Mouse (Mus musculus) MEL (cell line): ENCODE measurements around the gene 2300002M23Rik. TPM values are rescaled to one million over a fixed set of nuclear protein-coding genes. Genes with fewer than 3 reads are reported as not detected.

Source experiments
- DNase-seq: peaks from one replicate; pipeline ENCODE4 v3.0.0; 2011; ENCODE audit warnings: low read depth, low spot score
- H3K27ac ChIP-seq: 2 replicates; pipeline ENCODE4 v1.5.1; 2012; ENCODE audit warnings: low read depth, mild to moderate bottlenecking, control low read depth, low read length, moderate library complexity; ENCODE audit not compliant: control insufficient read depth
- H3K27me3 ChIP-seq, 2 experiments: fragments of 150-350 bp in 1 of 2; sonication (generic) in 1 of 2; 2 replicates each; pipeline ENCODE4 v1.6.1; 2012; ENCODE audit warnings: low read length in 2 of 2, mild to moderate bottlenecking in 2 of 2, improper control_type of control experiment in 1 of 2, moderate library complexity in 1 of 2; ENCODE audit not compliant: insufficient read depth in 2 of 2, control insufficient read depth in 1 of 2
- H3K36me3 ChIP-seq, 2 experiments: 2 replicates each; pipeline ENCODE4 v1.6.1; 2012 to 2014; ENCODE audit warnings: low read length in 2 of 2, improper control_type of control experiment in 1 of 2, inconsistent platforms in 1 of 2, mild to moderate bottlenecking in 1 of 2; ENCODE audit not compliant: insufficient read depth in 2 of 2, control insufficient read depth in 1 of 2
- H3K4me1 ChIP-seq, 2 experiments: fragments of 150-350 bp in 1 of 2; sonication (generic) in 1 of 2; 2 replicates each; pipeline ENCODE4 v1.6.1; 2012; ENCODE audit warnings: low read length in 2 of 2, improper control_type of control experiment in 1 of 2, mild to moderate bottlenecking in 1 of 2; ENCODE audit not compliant: insufficient read depth in 2 of 2, control insufficient read depth in 1 of 2
- H3K4me3 ChIP-seq, 2 experiments: fragments of 150-350 bp in 1 of 2; sonication (generic) in 1 of 2; 2 replicates each; pipeline ENCODE4 v1.5.1; 2012; ENCODE audit warnings: low read depth in 2 of 2, low read length in 2 of 2, mild to moderate bottlenecking in 2 of 2, moderate library complexity in 2 of 2, control low read depth in 1 of 2, improper control_type of control experiment in 1 of 2; ENCODE audit not compliant: control insufficient read depth in 1 of 2, insufficient read depth in 1 of 2
- H3K79me2 ChIP-seq: 2 replicates; pipeline ENCODE4 v1.6.1; 2012; ENCODE audit warnings: mild to moderate bottlenecking, low read length, moderate library complexity; ENCODE audit not compliant: control insufficient read depth, poor library complexity, insufficient read depth
- H3K9ac ChIP-seq: 2 replicates; pipeline ENCODE4 v1.6.1; 2012; ENCODE audit warnings: low read depth, mild to moderate bottlenecking, control low read depth, low read length, moderate library complexity; ENCODE audit not compliant: control insufficient read depth, poor library complexity, severe bottlenecking
- H3K9me3 ChIP-seq: fragments of 150-350 bp; sonication (generic); replicated peaks from 2 replicates; pipeline ENCODE4 v1.6.1; 2012; ENCODE audit warnings: mild to moderate bottlenecking, low read length, improper control_type of control experiment, moderate library complexity; ENCODE audit not compliant: insufficient read depth
- CHD2 ChIP-seq: IDR thresholded peaks from 2 replicates; pipeline ENCODE4 v1.6.1; 2011; ENCODE audit warnings: low read length, improper control_type of control experiment
- CTCF ChIP-seq, 3 experiments: IDR thresholded peaks in 2 of 3; conservative IDR thresholded peaks in 1 of 3; 2 replicates each; pipeline ENCODE4 v1.5.1; 2011 to 2012; ENCODE audit warnings: low read length in 3 of 3, low read depth in 2 of 3, mild to moderate bottlenecking in 2 of 3, improper control_type of control experiment in 1 of 3, inconsistent platforms in 1 of 3, mixed read lengths in 1 of 3, moderate library complexity in 1 of 3; ENCODE audit not compliant: control insufficient read depth in 1 of 3, insufficient read depth in 1 of 3, poor library complexity in 1 of 3, severe bottlenecking in 1 of 3
- ELF1 ChIP-seq: IDR thresholded peaks from 2 replicates; pipeline ENCODE4 v1.6.1; 2014; ENCODE audit warnings: low read depth, mild to moderate bottlenecking, inconsistent platforms, low read length, improper control_type of control experiment, moderate library complexity
- GABPA ChIP-seq: IDR thresholded peaks from 2 replicates; pipeline ENCODE4 v1.6.1; 2012; ENCODE audit warnings: low read depth, mild to moderate bottlenecking, inconsistent platforms, low read length, improper control_type of control experiment, moderate library complexity
- GATA1 ChIP-seq: IDR thresholded peaks from 2 replicates; pipeline ENCODE4 v1.6.1; 2011; ENCODE audit warnings: low read depth, low read length, improper control_type of control experiment
- HCFC1 ChIP-seq: IDR thresholded peaks from 2 replicates; pipeline ENCODE4 v1.6.1; 2012; ENCODE audit warnings: low read depth, mild to moderate bottlenecking, inconsistent platforms, low read length, improper control_type of control experiment, moderate library complexity
- MAX ChIP-seq: IDR thresholded peaks from 2 replicates; pipeline ENCODE4 v1.6.1; 2011; ENCODE audit warnings: low read length, improper control_type of control experiment
- MXI1 ChIP-seq: IDR thresholded peaks from 2 replicates; pipeline ENCODE4 v1.6.1; 2011; ENCODE audit warnings: mild to moderate bottlenecking, low read depth, low read length, improper control_type of control experiment
- MYC ChIP-seq: IDR thresholded peaks from 2 replicates; pipeline ENCODE4 v1.6.1; 2011; ENCODE audit warnings: low read depth, mild to moderate bottlenecking, low read length, improper control_type of control experiment, moderate library complexity
- POLR2A ChIP-seq, 2 experiments: IDR thresholded peaks; 2 replicates each; pipeline ENCODE4 v1.6.1; 2011 to 2012; ENCODE audit warnings: low read length in 2 of 2, mild to moderate bottlenecking in 2 of 2, control low read depth in 1 of 2, improper control_type of control experiment in 1 of 2, low read depth in 1 of 2, moderate library complexity in 1 of 2; ENCODE audit not compliant: control insufficient read depth in 1 of 2, insufficient read depth in 1 of 2, poor library complexity in 1 of 2
- POLR2AphosphoS2 ChIP-seq: IDR thresholded peaks from 2 replicates; pipeline ENCODE4 v1.6.1; 2011; ENCODE audit warnings: low read length, improper control_type of control experiment
- RAD21 ChIP-seq: IDR thresholded peaks from 2 replicates; pipeline ENCODE4 v1.6.1; 2011; ENCODE audit warnings: mild to moderate bottlenecking, low read depth, low read length, improper control_type of control experiment
- SMC3 ChIP-seq: IDR thresholded peaks from 2 replicates; pipeline ENCODE4 v1.6.1; 2011; ENCODE audit warnings: low read depth, low read length, improper control_type of control experiment
- TBP ChIP-seq: IDR thresholded peaks from 2 replicates; pipeline ENCODE4 v1.8.0; 2011; ENCODE audit warnings: low read depth, low read length, improper control_type of control experiment
- TCF12 ChIP-seq: IDR thresholded peaks from 2 replicates; pipeline ENCODE4 v1.6.1; 2014; ENCODE audit warnings: low read depth, mild to moderate bottlenecking, inconsistent platforms, low read length, improper control_type of control experiment, moderate library complexity
- USF1 ChIP-seq: IDR thresholded peaks from 2 replicates; pipeline ENCODE4 v1.6.1; 2014; ENCODE audit warnings: low read depth, mild to moderate bottlenecking, inconsistent platforms, low read length, improper control_type of control experiment, moderate library complexity
- USF2 ChIP-seq, 2 experiments: IDR thresholded peaks; 2 replicates each; pipeline ENCODE4 v1.6.1; 2011 to 2012; ENCODE audit warnings: improper control_type of control experiment in 2 of 2, low read length in 2 of 2, borderline replicate concordance in 1 of 2, inconsistent platforms in 1 of 2, low read depth in 1 of 2, mild to moderate bottlenecking in 1 of 2; ENCODE audit not compliant: insufficient read depth in 1 of 2
- ZC3H11A ChIP-seq: IDR thresholded peaks from 2 replicates; pipeline ENCODE4 v1.6.1; 2012; ENCODE audit warnings: low read depth, mild to moderate bottlenecking, inconsistent platforms, low read length, improper control_type of control experiment
- polyA plus RNA-seq, 2 experiments: library from polyadenylated mRNA; stranded (reverse) in 1 of 2; unstranded in 1 of 2; fragments of >175 nt in 1 of 2; fragments of >200 nt in 1 of 2; gene quantifications; 2 replicates each; pipeline versions ENCODE4 v1.2.1 to v1.2.4; 2012; ENCODE audit warnings: low replicate concordance in 2 of 2, low read depth in 1 of 2; ENCODE audit not compliant: insufficient read length in 2 of 2, insufficient read depth in 1 of 2, missing spikeins in 1 of 2
- total RNA-seq: library from RNA; depleted of rRNA; stranded (reverse); fragments of 300-350 nt; gene quantifications from 2 replicates; pipeline ENCODE4 v1.2.3, GENCODE M21; 2012

The 2300002M23Rik gene
- total and polyA plus RNA-seq, 3 experiments, result not detected

GRCm38 (mm10) chr17:35537421-35537820 lies 29.8 kb upstream of the 2300002M23Rik start:
- Histone ChIP-seq H3K27ac (no peak overlapping the region), H3K79me2 (no peaks in the 10 kb centered on the region), H3K9ac (no peak overlapping the region), H3K9me3 (no peaks in the 10 kb centered on the region), H3K27me3 (peaks cover 0 to 5% of the 10 kb centered on the region in 2 experiments; a peak in 1 of 4 replicates), H3K4me1 (peaks cover 0 to 3% of the 10 kb centered on the region in 2 experiments; a peak in 2 of 4 replicates), H3K4me3 (no peak overlapping the region), H3K36me3 (peaks cover 0 to 3% of the 10 kb centered on the region in 2 experiments; a peak in 1 of 4 replicates)
- DNase-seq, result no peak
- TF ChIP-seq TCF12 (no peak), RAD21 (no peak), GATA1 (no peak), HCFC1 (no peak), POLR2AphosphoS2 (no peak), ELF1 (no peak), USF1 (no peak), CTCF (IDR thresholded peaks at IDR 0.05 in 2 of 3, conservative IDR thresholded peaks at IDR 0.05 in 1 of 3; ENCODE audit: control insufficient read depth in 1 of 3, insufficient read depth in 1 of 3, low read depth in 2 of 3, low read length in 3 of 3, poor library complexity in 1 of 3, severe bottlenecking in 1 of 3) (no peak)

- no peak for DNase-seq
- Histone ChIP-seq H3K79me2 (no peaks in the 10 kb centered on the region), H3K9ac (no peak overlapping the region), H3K27ac (no peak overlapping the region), H3K36me3 (peaks cover 0 to 4% of the 10 kb centered on the region in 2 experiments; a peak in 1 of 4 replicates), H3K9me3 (no peaks in the 10 kb centered on the region), H3K4me3 (no peak overlapping the region), H3K4me1 (peaks cover 0 to 3% of the 10 kb centered on the region in 2 experiments; a peak in 2 of 4 replicates), H3K27me3 (peaks cover 0 to 5% of the 10 kb centered on the region in 2 experiments; a peak in 1 of 4 replicates)
- TF ChIP-seq TBP, result no peak
- TF ChIP-seq SMC3, result no peak
- TF ChIP-seq MAX, result no peak
- TF ChIP-seq MYC, result no peak
These were observed 28.8 kb upstream of the 2300002M23Rik start for GRCm38 (mm10) chr17:35538476-35538875.

DNA sequence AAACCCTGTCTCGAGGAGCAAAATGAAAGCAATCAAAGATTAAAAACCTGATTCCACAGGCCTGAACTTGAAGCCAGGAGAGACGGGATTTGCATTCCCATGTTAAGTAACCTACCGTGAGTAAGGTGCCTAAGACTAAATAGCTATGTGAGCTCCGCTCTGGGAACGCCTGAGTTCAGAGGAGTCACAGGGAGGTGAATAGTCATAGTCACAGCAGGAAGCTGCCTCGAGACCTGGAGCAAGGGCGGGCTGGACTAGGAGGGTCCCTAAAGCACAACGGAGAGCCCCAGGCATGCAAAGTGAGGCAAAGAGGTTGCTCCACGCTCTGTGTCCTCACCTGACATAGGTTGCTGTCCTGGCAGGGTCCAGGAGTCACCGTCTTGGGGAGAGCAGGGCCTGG lies 27.7 kb upstream of the 2300002M23Rik start:
- H3K27ac ChIP-seq, result no peak overlapping the region
- H3K27me3 ChIP-seq, result peaks cover 0 to 5% of the 10 kb centered on the region in 2 experiments; a peak in 1 of 4 replicates
- DNase-seq, result no peak
- no peak overlapping the region for H3K4me3 ChIP-seq
- H3K4me1 ChIP-seq, result peaks cover 0 to 7% of the 10 kb centered on the region in 2 experiments; a peak in 3 of 4 replicates
- no peaks in the 10 kb centered on the region for H3K9me3 ChIP-seq
- H3K9ac ChIP-seq, result no peak overlapping the region
- H3K36me3 ChIP-seq, result peaks cover 0 to 9% of the 10 kb centered on the region in 2 experiments; a peak in 2 of 4 replicates
- TF ChIP-seq USF2 (IDR thresholded peaks at IDR 0.05; ENCODE audit: borderline replicate concordance in 1 of 2, insufficient read depth in 1 of 2, low read depth in 1 of 2, low read length in 2 of 2) (no peak), CHD2 (no peak), ZC3H11A (no peak), TCF12 (no peak), SMC3 (no peak), POLR2A (IDR thresholded peaks at IDR 0.05; ENCODE audit: control insufficient read depth in 1 of 2, insufficient read depth in 1 of 2, low read depth in 1 of 2, low read length in 2 of 2, poor library complexity in 1 of 2) (no peak), GABPA (no peak), MXI1 (no peak)
- H3K79me2 ChIP-seq, result no peaks in the 10 kb centered on the region
